Mouse (Mus musculus): ENCODE data around the gene Atg16l2.

- TF ChIP-seq CTCF (IDR thresholded peaks at IDR 0.05; ENCODE audit: low read depth) (no peak), EP300 (IDR thresholded peaks at IDR 0.05; ENCODE audit: low read depth) (no peak)
These were observed 14.2 kb downstream of the Atg16l2 start for GRCm38 (mm10) chr7:101287820-101288219.

All from liver, postnatal 0 days (tissue).